ENCODE assay signal across 8 mouse cellular contexts in genomic region chr11:23305673-23306608, GRCm38 (mm10). TPM values are rescaled to one million over a fixed set of nuclear protein-coding genes. Genes with fewer than 3 reads are reported as not detected.
DNase-seq lines count a peak whose midpoint lies in the region; ATAC-seq lines count a peak whose summit lies in the region.

No protein-coding gene starts in this region.

- peak; percentile 97 for ATAC-seq in erythroid progenitor cell, adult 5-6 weeks (replicated peaks; ENCODE audit: low FRiP score, poor library complexity, severe bottlenecking)
- ATAC-seq in heart, embryonic 14.5 days (ENCODE audit: insufficient number of reproducible peaks, insufficient read depth, low FRiP score, low read depth): peak; percentile 97
- peak; percentile 96 for ATAC-seq in liver, embryonic 13.5 days (ENCODE audit: low read depth)
- peak; percentile 97 for ATAC-seq in stomach, embryonic 16.5 days (ENCODE audit: insufficient read depth, low FRiP score)

- peak overlapping the region; percentile 76 for H3K4me2 ChIP-seq in heart, embryonic 14.5 days (ENCODE audit: low read length)
- H3K4me2 ChIP-seq in liver, embryonic 13.5 days: peak overlapping the region; percentile 82
- H3K4me2 ChIP-seq in stomach, embryonic 16.5 days (ENCODE audit: low read depth, low read length): peak overlapping the region; percentile 77

- H3K9me3 ChIP-seq in heart, embryonic 14.5 days (ENCODE audit: control insufficient read depth, low read length): no peaks in the 10 kb centered on the region
- H3K9me3 ChIP-seq in liver, embryonic 13.5 days (replicated peaks): no peaks in the 10 kb centered on the region
- H3K9me3 ChIP-seq in stomach, embryonic 16.5 days (replicated peaks; ENCODE audit: control insufficient read depth, low read length): no peaks in the 10 kb centered on the region

- H3K4me1 ChIP-seq in heart, embryonic 14.5 days (ENCODE audit: control insufficient read depth in 2 of 2, insufficient read depth in 2 of 2, low read length in 2 of 2): peaks cover 2 to 14% of the 10 kb centered on the region in 2 experiments; a peak in 2 of 4 replicates
- peaks cover 34% of the 10 kb centered on the region for H3K4me1 ChIP-seq in liver, embryonic 13.5 days (replicated peaks)
- peaks cover 11% of the 10 kb centered on the region; the same call in 1 of the 2 replicates for H3K4me1 ChIP-seq in stomach, embryonic 16.5 days (ENCODE audit: control insufficient read depth, insufficient read depth, low read length)

- peak overlapping the region; percentile 89 for H3K9ac ChIP-seq in heart, embryonic 14.5 days (ENCODE audit: low read length)
- peak overlapping the region; percentile 98 for H3K9ac ChIP-seq in liver, embryonic 13.5 days
- H3K9ac ChIP-seq in stomach, embryonic 16.5 days (ENCODE audit: low read length): peak overlapping the region; percentile 96

- H3K27ac ChIP-seq in heart, embryonic 14.5 days (replicated peaks in 1 of 2; ENCODE audit: control insufficient read depth in 1 of 2, insufficient read depth in 1 of 2, low read depth in 2 of 2, low read length in 2 of 2): peak overlapping the region; percentile 88 to 98
- H3K27ac ChIP-seq in liver, embryonic 13.5 days: peak overlapping the region; percentile 98
- peak overlapping the region; percentile 99 for H3K27ac ChIP-seq in stomach, embryonic 16.5 days (ENCODE audit: low read length)

- under 1% methylated on average over 59 of the region's 98 CpGs for WGBS in heart, embryonic 14.5 days
- WGBS in liver, embryonic 13.5 days (ENCODE audit: insufficient replicate concordance): under 1% methylated on average over 65 of the region's 98 CpGs
- WGBS in stomach, embryonic 16.5 days: under 1% methylated on average over 73 of the region's 98 CpGs

- H3K4me3 ChIP-seq in heart, embryonic 14.5 days (ENCODE audit: control insufficient read depth in 1 of 2, insufficient read depth in 1 of 2, low read depth in 1 of 2, low read length in 2 of 2): peak overlapping the region; percentile 65 to 71
- H3K4me3 ChIP-seq in liver, embryonic 13.5 days (replicated peaks): peak overlapping the region; percentile 98
- H3K4me3 ChIP-seq in stomach, embryonic 16.5 days (replicated peaks; ENCODE audit: low read length): peak overlapping the region; percentile 96

- H3K36me3 ChIP-seq in heart, embryonic 14.5 days (ENCODE audit: control insufficient read depth, insufficient read depth, low read length): 0 out of 2 replicates have a peak, but pooled peaks cover 4% of the 10 kb centered on the region
- H3K36me3 ChIP-seq in liver, embryonic 13.5 days: 0 out of 2 replicates have a peak, but pooled peaks cover 8% of the 10 kb centered on the region
- no peaks in the 10 kb centered on the region for H3K36me3 ChIP-seq in stomach, embryonic 16.5 days (ENCODE audit: control insufficient read depth, insufficient read depth, low read length)

- peak; percentile 99 for DNase-seq in CD4-positive helper T cell, adult 2 months (ENCODE audit: low read depth, low spot score)
- peak; percentile 88 for DNase-seq in brain, embryonic 18.5 days (ENCODE audit: low read depth, low spot score)
- peak; percentile 98 for DNase-seq in kidney, postnatal 14 days
- peak; percentile 96 for DNase-seq in liver, embryonic 13.5 days
- DNase-seq in neural tube, embryonic 10.5 days (ENCODE audit: extremely low spot score, low spot score): peak; percentile 93

- no peaks in the 10 kb centered on the region for H3K27me3 ChIP-seq in heart, embryonic 14.5 days (ENCODE audit: control insufficient read depth, insufficient read depth, low read length)
- no peaks in the 10 kb centered on the region for H3K27me3 ChIP-seq in liver, embryonic 13.5 days
- no peaks in the 10 kb centered on the region for H3K27me3 ChIP-seq in stomach, embryonic 16.5 days (ENCODE audit: control insufficient read depth, insufficient read depth, low read length)

RNA-seq across cellular contexts. Expression of gene Usp34, which starts 0.8 kb away (rescaled TPM):
- total RNA-seq in erythroid progenitor cell, adult 5-6 weeks (2015; ENCODE audit: low replicate concordance): 73.5 and 161 TPM in 2 replicates
- 69.0 and 77.5 TPM in 2 replicates for total RNA-seq in erythroid progenitor cell, adult 5-6 weeks (2017; ENCODE audit: low replicate concordance)
- 23.3 and 24.0 TPM in 2 replicates for polyA plus RNA-seq in heart, embryonic 14.5 days (2014; fragmentation: Nextera tagmentation; extraction: Ambion mirVana)
- polyA plus RNA-seq in liver, embryonic 13.5 days (2015; fragmentation: Nextera tagmentation; extraction: Ambion mirVana): 9.4 and 9.5 TPM in 2 replicates
- polyA plus RNA-seq in stomach, embryonic 16.5 days (2015; fragmentation: Nextera tagmentation; extraction: Ambion mirVana): 19.0 and 24.9 TPM in 2 replicates

RNA-seq across cellular contexts. Expression of gene Xpo1, which starts 50.1 kb away (rescaled TPM):
- 111 and 145 TPM in 2 replicates for total RNA-seq in erythroid progenitor cell, adult 5-6 weeks (2015; ENCODE audit: low replicate concordance)
- 324 and 351 TPM in 2 replicates for total RNA-seq in erythroid progenitor cell, adult 5-6 weeks (2017; ENCODE audit: low replicate concordance)
- 64.5 and 71.0 TPM in 2 replicates for polyA plus RNA-seq in heart, embryonic 14.5 days (2014; fragmentation: Nextera tagmentation; extraction: Ambion mirVana)
- 51.4 and 71.1 TPM in 2 replicates for polyA plus RNA-seq in liver, embryonic 13.5 days (2015; fragmentation: Nextera tagmentation; extraction: Ambion mirVana)
- polyA plus RNA-seq in stomach, embryonic 16.5 days (2015; fragmentation: Nextera tagmentation; extraction: Ambion mirVana): 61.6 and 70.2 TPM in 2 replicates

Comparison
In these comparisons a context has a peak if more than half of its experiments do, and no peak if none do; other contexts are left out.
1. Peak in every context shown above with its lines: DNase-seq, ATAC-seq, H3K4me3 ChIP-seq and H3K27ac ChIP-seq.